Mouse (Mus musculus) ES-E14 (cell line): ENCODE results near the gene Slc25a38. TPM values are rescaled to one million over a fixed set of nuclear protein-coding genes. Genes with fewer than 3 reads are reported as not detected.
A peak's percentile ranks its signal among the peaks of the same experiment; 100 is the strongest.

Experiments used
- DNase-seq: peaks from one replicate; pipeline ENCODE4 v3.0.0-alpha.2; 2013; ENCODE audit warnings: low read depth, low spot score
- H3K27ac ChIP-seq: 2 replicates; pipeline ENCODE4 v1.5.1; 2012; ENCODE audit warnings: low read depth, mild to moderate bottlenecking, low read length, moderate library complexity, mixed read lengths; ENCODE audit not compliant: poor library complexity, insufficient read depth, severe bottlenecking
- H3K36me3 ChIP-seq: 2 replicates; pipeline ENCODE4 v1.6.1; 2012; ENCODE audit warnings: mild to moderate bottlenecking, low read length, moderate library complexity, mixed read lengths; ENCODE audit not compliant: control insufficient read depth, poor library complexity, insufficient read depth, severe bottlenecking
- H3K4me1 ChIP-seq, 2 experiments: fragments of 150-350 bp in 1 of 2; sonication (generic) in 1 of 2; 2 replicates each; pipeline ENCODE4 v1.6.1; 2012; ENCODE audit warnings: low read length in 2 of 2, mild to moderate bottlenecking in 1 of 2, mixed read lengths in 1 of 2; ENCODE audit not compliant: control insufficient read depth in 2 of 2, insufficient read depth in 2 of 2, poor library complexity in 1 of 2
- H3K4me3 ChIP-seq, 2 experiments: fragments of 150-350 bp in 1 of 2; sonication (generic) in 1 of 2; 2 replicates each; pipeline ENCODE4 v1.5.1; 2012; ENCODE audit warnings: low read length in 2 of 2, low read depth in 1 of 2, mild to moderate bottlenecking in 1 of 2, mixed read lengths in 1 of 2; ENCODE audit not compliant: insufficient read depth in 1 of 2, poor library complexity in 1 of 2, severe bottlenecking in 1 of 2
- H3K9ac ChIP-seq: 2 replicates; pipeline ENCODE4 v1.6.1; 2012; ENCODE audit warnings: low read depth, mild to moderate bottlenecking, low read length, mixed read lengths; ENCODE audit not compliant: poor library complexity, insufficient read depth, severe bottlenecking
- H3K9me3 ChIP-seq: fragments of 150-350 bp; sonication (generic); 2 replicates; pipeline ENCODE4 v1.6.1; 2012; ENCODE audit warnings: low read depth, mild to moderate bottlenecking, low read length; ENCODE audit not compliant: control insufficient read depth, insufficient read depth
- CHD2 ChIP-seq: IDR thresholded peaks from 2 replicates; pipeline ENCODE4 v1.6.1; 2014; ENCODE audit warnings: mild to moderate bottlenecking, low read depth, low read length, inconsistent platforms
- HCFC1 ChIP-seq: IDR thresholded peaks from 2 replicates; pipeline ENCODE4 v1.6.1; 2012; ENCODE audit warnings: low read length, inconsistent platforms, borderline replicate concordance; ENCODE audit not compliant: insufficient read depth
- MAFK ChIP-seq: IDR thresholded peaks from 2 replicates; pipeline ENCODE4 v1.6.1; 2014; ENCODE audit warnings: mild to moderate bottlenecking, low read depth, low read length, inconsistent platforms; ENCODE audit not compliant: insufficient read depth
- ZC3H11A ChIP-seq: IDR thresholded peaks from 2 replicates; pipeline ENCODE4 v1.6.1; 2012; ENCODE audit warnings: low read depth, mild to moderate bottlenecking, inconsistent platforms, low read length, borderline replicate concordance
- ZNF384 ChIP-seq: IDR thresholded peaks from 2 replicates; pipeline ENCODE4 v1.6.1; 2012; ENCODE audit warnings: low read depth, low read length, inconsistent platforms
- in situ Hi-C, 2 experiments: fragments of 600-800 bp; cut with MboI; formaldehyde crosslinking; loops; one replicate each; pipeline ENCODE4 v1.15.1; 2025; ENCODE audit warnings: low sequenced_read_pairs in 2 of 2, inconsistent platforms in 1 of 2; ENCODE audit not compliant: unreplicated experiment in 2 of 2
- total RNA-seq: library from RNA; depleted of rRNA; stranded (reverse); fragments of 300-350 nt; gene quantifications from 2 replicates; pipeline ENCODE4 v1.2.3, GENCODE M21; 2012; rRNA removed

Slc25a38 gene
- total RNA-seq, result 37.4 and 39.5 TPM in 2 replicates

DNA sequence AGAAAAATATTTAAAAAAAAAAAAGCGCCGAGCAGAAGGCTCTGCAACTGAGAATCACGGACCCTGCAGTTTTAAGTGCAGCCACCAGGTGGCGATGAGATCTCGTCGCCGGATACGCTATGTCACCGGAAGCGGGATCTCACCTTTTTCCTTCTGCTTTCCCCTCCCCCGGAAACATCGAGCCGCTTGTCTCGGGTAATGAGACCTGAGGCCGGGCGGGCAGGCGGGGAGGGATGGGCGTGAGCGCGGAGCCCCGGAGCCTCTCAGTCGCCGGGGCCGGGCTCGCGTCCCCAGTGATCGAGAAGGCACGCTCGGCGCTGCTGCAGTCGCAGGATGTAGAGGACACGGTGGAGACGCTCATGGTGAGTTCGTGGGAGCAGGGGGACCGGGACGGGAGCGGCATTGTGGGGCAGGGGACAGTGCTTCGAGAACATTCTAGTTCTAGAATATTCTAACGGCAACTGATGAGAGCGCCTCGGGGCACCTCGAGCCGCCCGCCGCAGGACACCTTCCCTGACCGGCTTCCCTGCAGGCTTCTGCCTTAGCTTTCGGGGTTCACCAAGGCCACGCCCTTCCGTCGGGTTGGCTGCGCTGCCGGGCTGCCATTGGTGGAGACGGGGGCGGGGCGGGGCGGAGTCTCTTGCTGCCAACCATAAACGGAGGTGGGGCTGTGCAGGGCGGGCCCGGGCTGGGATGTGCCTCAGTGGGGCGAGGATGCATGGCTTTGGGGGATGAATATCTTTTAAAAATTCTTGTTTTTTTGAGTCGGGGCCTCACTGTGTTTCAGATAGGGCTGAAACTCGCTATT lies at the start of gene Slc25a38:
Gene Slc25a38 (plus strand): TSS at position 164 of the 808 bp plus-strand sequence.
- in situ Hi-C loops, result no loop called here
- no peak for TF ChIP-seq CHD2
- TF ChIP-seq MAFK, result no peak
- no peak; the same call in 1 of the 2 replicates for TF ChIP-seq HCFC1
- no peak for TF ChIP-seq ZC3H11A
- 0 out of 2 replicates have a peak, but pooled peaks have one; percentile 56 for TF ChIP-seq ZNF384
- H3K9me3 ChIP-seq, result no peaks in the 10 kb centered on the region
- H3K4me1 ChIP-seq, result peaks cover 0 to 8% of the 10 kb centered on the region in 2 experiments; a peak in 1 of 4 replicates
- peaks cover 3% of the 10 kb centered on the region; the same call in 1 of the 2 replicates for H3K36me3 ChIP-seq
- peak within 1 kb of the TSS; percentile 83 for H3K27ac ChIP-seq
- peak; percentile 89 for DNase-seq
- peak within 1 kb of the TSS; percentile 88 to 89 for H3K4me3 ChIP-seq
- H3K9ac ChIP-seq, result peak within 1 kb of the TSS; percentile 88

DNA sequence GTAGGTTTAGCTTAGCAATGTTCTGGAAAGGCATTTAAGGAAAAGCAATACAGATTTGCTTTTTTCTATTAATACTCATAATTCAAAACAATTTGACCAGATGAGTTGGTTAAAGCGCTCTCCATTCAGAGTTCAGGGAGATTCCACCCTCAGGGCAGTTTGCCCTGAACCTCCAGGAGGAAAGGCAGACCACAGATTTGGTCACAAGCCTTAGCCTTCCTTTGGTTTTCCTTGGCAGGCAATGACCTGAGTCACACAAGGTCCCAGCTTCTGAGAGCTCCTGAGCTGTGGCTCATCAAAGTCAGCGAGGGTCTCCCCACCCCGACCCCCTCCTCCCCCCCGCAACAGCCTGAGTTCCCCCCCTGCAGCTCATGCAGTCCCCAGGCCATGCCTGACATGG lies 45.9 kb upstream of the Slc25a38 start:
- Histone ChIP-seq H3K4me1 (0 out of 4 replicates have a peak, but pooled peaks cover 0 to 2% of the 10 kb centered on the region in 2 experiments), H3K4me3 (no peak overlapping the region), H3K36me3 (no peaks in the 10 kb centered on the region), H3K9me3 (no peaks in the 10 kb centered on the region), H3K27ac (no peak overlapping the region), H3K9ac (no peak overlapping the region)
- no peak for TF ChIP-seq ZNF384
- TF ChIP-seq CHD2, result no peak
- TF ChIP-seq ZC3H11A, result no peak
- no peak for TF ChIP-seq MAFK
- TF ChIP-seq HCFC1, result no peak
- in situ Hi-C loops, result no loop called here
- DNase-seq, result no peak

DNA sequence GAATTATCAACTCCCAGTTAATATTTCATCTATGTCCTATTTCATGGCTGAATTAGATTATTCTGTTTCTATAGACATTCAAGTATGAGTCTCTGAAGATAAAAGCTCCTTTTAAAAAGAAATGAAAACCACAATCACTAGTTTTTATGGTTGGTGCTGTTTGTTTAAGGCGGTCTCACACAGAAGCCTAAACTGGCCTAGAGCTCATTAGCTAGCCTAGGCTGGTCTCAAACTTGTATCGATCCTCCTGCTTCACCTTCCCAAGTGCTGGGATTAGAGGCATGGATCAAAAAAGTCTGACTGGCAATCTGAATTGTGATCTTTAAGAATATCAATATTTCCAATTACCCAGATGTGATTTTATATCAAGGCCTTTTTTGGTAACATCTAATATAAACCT lies 42.6 kb upstream of the Slc25a38 start:
- H3K4me1 ChIP-seq, result 0 out of 4 replicates have a peak, but pooled peaks cover 0 to 2% of the 10 kb centered on the region in 2 experiments
- no peak overlapping the region for H3K27ac ChIP-seq
- no peak for TF ChIP-seq ZC3H11A
- no peak for TF ChIP-seq MAFK
- TF ChIP-seq HCFC1, result no peak
- no peak for TF ChIP-seq CHD2
- no peak for TF ChIP-seq ZNF384
- no peaks in the 10 kb centered on the region for H3K36me3 ChIP-seq
- in situ Hi-C loops, result no loop called here
- H3K4me3 ChIP-seq, result no peak overlapping the region
- no peak overlapping the region for H3K9ac ChIP-seq
- no peak for DNase-seq
- no peaks in the 10 kb centered on the region for H3K9me3 ChIP-seq

DNA sequence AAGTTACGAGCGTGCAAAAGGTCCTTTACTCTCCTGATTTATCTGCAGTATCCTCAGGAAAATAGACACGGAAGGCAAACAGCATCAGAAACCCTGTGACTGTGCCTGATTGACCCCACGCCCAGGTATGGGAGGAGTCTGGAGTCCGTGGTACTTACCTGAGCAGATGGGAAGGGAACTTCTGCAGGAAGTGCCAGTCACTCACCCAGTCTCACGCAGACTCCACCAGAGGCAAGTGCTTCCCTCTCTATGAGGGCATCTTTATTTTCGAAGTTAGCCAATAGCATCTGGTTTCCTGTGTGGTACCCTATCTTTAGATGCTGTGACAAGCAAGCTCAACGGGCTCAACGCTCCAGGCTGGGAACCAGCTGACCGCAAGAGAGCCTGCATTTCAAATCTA lies 42.1 kb upstream of the Slc25a38 start:
- H3K36me3 ChIP-seq, result no peaks in the 10 kb centered on the region
- no peak overlapping the region for H3K4me3 ChIP-seq
- TF ChIP-seq ZNF384 (no peak), HCFC1 (no peak), MAFK (no peak), CHD2 (no peak), ZC3H11A (no peak)
- in situ Hi-C loops, result no loop called here
- H3K9me3 ChIP-seq, result no peaks in the 10 kb centered on the region
- H3K27ac ChIP-seq, result no peak overlapping the region
- DNase-seq, result no peak
- H3K9ac ChIP-seq, result no peak overlapping the region
- H3K4me1 ChIP-seq, result 0 out of 4 replicates have a peak, but pooled peaks cover 0 to 2% of the 10 kb centered on the region in 2 experiments
